Mouse (Mus musculus) heart, adult 2 months (tissue): ENCODE data around the gene Zmynd11. TPM values are rescaled to one million over a fixed set of nuclear protein-coding genes. Genes with fewer than 3 reads are reported as not detected.

ENCODE experiments used
- DNase-seq, 2 experiments: peaks; one replicate each; pipeline ENCODE4 v3.0.0; 2021
- H3K27ac ChIP-seq: fragments of 200-600 bp; 2 replicates; pipeline ENCODE4 v1.8.1; 2022
- H3K27me3 ChIP-seq: fragments of 200-500 bp; 2 replicates; pipeline ENCODE4 v1.6.1; 2012; ENCODE audit warnings: mild to moderate bottlenecking, low read length, inconsistent platforms, mixed read lengths; ENCODE audit not compliant: control insufficient read depth, insufficient read depth
- H3K36me3 ChIP-seq: fragments of 200-500 bp; 2 replicates; pipeline ENCODE4 v1.6.1; 2012; ENCODE audit warnings: low read length, inconsistent platforms; ENCODE audit not compliant: control insufficient read depth, insufficient read depth
- H3K4me1 ChIP-seq: fragments of 200-500 bp; 2 replicates; pipeline ENCODE4 v1.6.1; 2011; ENCODE audit warnings: low read length; ENCODE audit not compliant: control insufficient read depth, insufficient read depth
- H3K4me3 ChIP-seq: fragments of 200-600 bp; 2 replicates; pipeline ENCODE4 v1.8.1; 2022
- H3K79me2 ChIP-seq: fragments of 200-500 bp; replicated peaks from 2 replicates; pipeline ENCODE4 v1.6.1; 2012; ENCODE audit warnings: mild to moderate bottlenecking, inconsistent platforms, low read length, moderate library complexity, mixed read lengths; ENCODE audit not compliant: control insufficient read depth, insufficient read depth
- H3K9ac ChIP-seq: fragments of 200-500 bp; 2 replicates; pipeline ENCODE4 v1.6.1; 2012; ENCODE audit warnings: low read depth, mild to moderate bottlenecking, control low read depth, inconsistent platforms, low read length, mixed read lengths
- CTCF ChIP-seq: fragments of 200-600 bp; IDR thresholded peaks from 2 replicates; pipeline ENCODE4 v1.8.1; 2022; ENCODE audit warnings: antibody characterized with exemption, mild to moderate bottlenecking, moderate library complexity
- EP300 ChIP-seq: fragments of 200-500 bp; IDR thresholded peaks from 2 replicates; pipeline ENCODE4 v1.6.1; 2011; ENCODE audit warnings: low read depth, low read length, control low read depth; ENCODE audit not compliant: insufficient read depth
- POLR2A ChIP-seq: fragments of 200-500 bp; IDR thresholded peaks from 2 replicates; pipeline ENCODE4 v1.6.1; 2011; ENCODE audit warnings: mild to moderate bottlenecking, low read depth, low read length, control low read depth; ENCODE audit not compliant: insufficient read depth
- WGBS: fragments of 180-500 bp; shearing (Covaris S2); methylation state at CpG from one replicate; pipeline ENCODE4 v1.1.7; 2018; 5-methylcytosine and 5-hydroxymethylcytosine counted together
- intact Hi-C: fragments of 180-260 bp; cut with DNase I; formaldehyde crosslinking; loops from one replicate; pipeline ENCODE4 v1.15.1; 2025
- polyA plus RNA-seq: library from polyadenylated mRNA; depleted of rRNA; stranded (reverse); fragments of >200 nt; gene quantifications from 2 replicates; pipeline ENCODE4 v1.2.3, GENCODE M21; 2012
- total RNA-seq, 2 experiments: library from RNA; stranded (reverse); gene quantifications; 2 replicates each; pipeline ENCODE4 v1.2.3; 2021

Gene Zmynd11
- total and polyA plus RNA-seq, 3 experiments: 48.0 to 129 (median 115) TPM

- Histone ChIP-seq H3K4me3 (peak overlapping the region; percentile 86), H3K27ac (peak overlapping the region; percentile 93), H3K36me3 (peaks cover 7% of the 10 kb centered on the region), H3K9ac (peak overlapping the region; percentile 100), H3K4me1 (peaks cover 8% of the 10 kb centered on the region), H3K79me2 (peaks cover 5% of the 10 kb centered on the region), H3K27me3 (no peaks in the 10 kb centered on the region)
- WGBS: 1% methylated on average over 21 of the region's 21 CpGs
- TF ChIP-seq POLR2A (no peak), EP300 (no peak), CTCF (no peak)
- intact Hi-C loops: loop anchor here (5.0 kb wide), 1 partner anchor 671 kb away; the partner anchor contains the start of gene Larp4b
- no peak for DNase-seq
Observed at GRCm38 (mm10) chr13:9763100-9763827, 1.9 kb downstream of the Zmynd11 start.

- Histone ChIP-seq H3K4me3 (no peak overlapping the region), H3K4me1 (peaks cover 11% of the 10 kb centered on the region), H3K79me2 (peaks cover 7% of the 10 kb centered on the region), H3K27ac (no peak overlapping the region), H3K9ac (no peak overlapping the region), H3K27me3 (no peaks in the 10 kb centered on the region), H3K36me3 (peaks cover 7% of the 10 kb centered on the region)
- TF ChIP-seq EP300 (no peak), CTCF (no peak), POLR2A (no peak)
- DNase-seq: no peak
- intact Hi-C loops: loop anchor here (5.0 kb wide), 1 partner anchor 668 kb away; the partner anchor contains the start of gene Larp4b
- WGBS: 75% methylated on average over 6 of the region's 6 CpGs
Observed at GRCm38 (mm10) chr13:9760057-9760456, 5.1 kb downstream of the Zmynd11 start.

GRCm38 (mm10) chr13:9757842-9758491 lies 7.2 kb downstream of the Zmynd11 start:
- no peak for TF ChIP-seq EP300
- TF ChIP-seq POLR2A: no peak
- TF ChIP-seq CTCF: no peak
- peaks cover 13% of the 10 kb centered on the region for H3K4me1 ChIP-seq
- no peak for DNase-seq
- no peak overlapping the region for H3K4me3 ChIP-seq
- H3K79me2 ChIP-seq: peaks cover 8% of the 10 kb centered on the region
- no peak overlapping the region for H3K27ac ChIP-seq
- no peak overlapping the region for H3K9ac ChIP-seq
- intact Hi-C loops: no loop called here
- 72% methylated on average over 9 of the region's 9 CpGs for WGBS
- H3K27me3 ChIP-seq: no peaks in the 10 kb centered on the region
- H3K36me3 ChIP-seq: peaks cover 7% of the 10 kb centered on the region

DNA sequence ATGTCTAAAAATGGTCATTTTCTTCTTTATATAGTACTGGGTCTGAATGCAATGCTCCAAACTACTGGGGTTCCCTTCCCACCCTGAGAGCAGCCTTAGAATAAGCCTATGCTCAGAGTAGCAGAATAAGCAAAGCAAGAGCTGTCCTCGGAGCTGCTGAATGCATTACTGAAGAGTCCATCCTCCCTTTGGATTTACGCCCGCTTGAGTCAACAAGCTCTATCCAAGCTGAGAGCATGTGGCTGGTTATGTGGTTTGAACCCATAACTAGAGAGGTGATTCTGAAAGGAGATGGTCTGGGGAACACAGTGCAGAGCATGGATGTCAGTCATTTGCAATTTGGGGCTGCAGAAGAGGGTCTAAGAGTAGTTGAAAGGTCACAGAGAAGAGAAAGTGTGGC lies 11.4 kb downstream of the Zmynd11 start:
- WGBS: 48% methylated on average over 3 of the region's 3 CpGs
- H3K27ac ChIP-seq: no peak overlapping the region
- H3K4me1 ChIP-seq: peaks cover 9% of the 10 kb centered on the region
- H3K79me2 ChIP-seq: peaks cover 4% of the 10 kb centered on the region
- TF ChIP-seq EP300: no peak
- TF ChIP-seq CTCF: no peak
- no peak for TF ChIP-seq POLR2A
- peaks cover 13% of the 10 kb centered on the region for H3K36me3 ChIP-seq
- intact Hi-C loops: no loop called here
- no peaks in the 10 kb centered on the region for H3K27me3 ChIP-seq
- DNase-seq: no peak
- no peak overlapping the region for H3K4me3 ChIP-seq
- H3K9ac ChIP-seq: no peak overlapping the region

DNA sequence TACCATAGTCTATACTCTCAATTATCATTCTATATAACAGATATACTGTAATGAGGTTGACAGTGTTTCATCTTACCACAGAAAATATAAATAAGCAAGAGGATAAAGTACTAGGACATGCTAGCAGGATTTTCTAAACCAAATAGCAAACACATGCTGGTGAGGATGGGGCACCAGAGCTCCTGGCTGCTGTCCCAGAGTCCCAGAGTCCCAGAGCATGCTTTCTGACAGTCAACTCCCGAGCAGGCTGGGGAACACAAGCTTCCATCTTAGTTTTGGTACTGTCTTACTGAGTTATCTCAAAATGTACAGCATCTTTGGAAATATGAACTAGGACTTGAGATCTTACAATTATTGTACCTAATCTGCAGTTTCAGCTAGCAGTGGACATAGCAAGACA lies 14.8 kb downstream of the Zmynd11 start:
- H3K4me1 ChIP-seq: peaks cover 6% of the 10 kb centered on the region

More for the DNA sequence above, 14.8 kb downstream of the Zmynd11 start:
- Histone ChIP-seq H3K4me3 (no peak overlapping the region), H3K27ac (no peak overlapping the region; the same call in 1 of the 2 replicates), H3K27me3 (no peaks in the 10 kb centered on the region), H3K9ac (no peak overlapping the region), H3K79me2 (peaks cover 3% of the 10 kb centered on the region; the same call in 1 of the 2 replicates), H3K36me3 (peaks cover 11% of the 10 kb centered on the region)
- WGBS: 7% methylated on average over 1 of the region's 1 CpGs
- intact Hi-C loops: no loop called here
- DNase-seq: no peak
- no peak for TF ChIP-seq CTCF
- TF ChIP-seq POLR2A: no peak
- TF ChIP-seq EP300: no peak
